Mouse (Mus musculus) heart, embryonic 14.5 days (tissue): ENCODE results near the gene Hist3h2ba. TPM values are rescaled to one million over a fixed set of nuclear protein-coding genes. Genes with fewer than 3 reads are reported as not detected.

Experiments used
- ATAC-seq: fragments of 200-750 bp; cut with Nextera tagmentation; 2 replicates; pipeline ENCODE4 v1.8.0; 2017; ENCODE audit warnings: low read depth, moderate TSS enrichment; ENCODE audit not compliant: insufficient number of reproducible peaks, insufficient read depth, low FRiP score
- H3K27ac ChIP-seq, 2 experiments: fragments of 200-500 bp in 1 of 2; fragments of 300-500 bp in 1 of 2; sonication (generic) in 1 of 2; replicated peaks in 1 of 2; 2 replicates each; pipeline ENCODE4 v1.5.1; 2012 to 2014; ENCODE audit warnings: low read depth in 2 of 2, low read length in 2 of 2, control low read depth in 1 of 2, mild to moderate bottlenecking in 1 of 2, mixed read lengths in 1 of 2; ENCODE audit not compliant: control insufficient read depth in 1 of 2, insufficient read depth in 1 of 2
- H3K27me3 ChIP-seq: fragments of 300-500 bp; sonication (generic); 2 replicates; pipeline ENCODE4 v1.6.1; 2014; ENCODE audit warnings: mild to moderate bottlenecking, low read length, control low read depth; ENCODE audit not compliant: control insufficient read depth, insufficient read depth
- H3K36me3 ChIP-seq: fragments of 300-500 bp; sonication (generic); 2 replicates; pipeline ENCODE4 v1.6.1; 2014; ENCODE audit warnings: mild to moderate bottlenecking, control low read depth, low read length, mixed read lengths; ENCODE audit not compliant: control insufficient read depth, insufficient read depth
- H3K4me1 ChIP-seq, 2 experiments: fragments of 200-500 bp in 1 of 2; fragments of 300-500 bp in 1 of 2; sonication (generic) in 1 of 2; 2 replicates each; pipeline ENCODE4 v1.6.1; 2012 to 2014; ENCODE audit warnings: low read length in 2 of 2, control low read depth in 1 of 2, mixed read lengths in 1 of 2; ENCODE audit not compliant: control insufficient read depth in 2 of 2, insufficient read depth in 2 of 2
- H3K4me2 ChIP-seq: fragments of 300-500 bp; sonication (generic); 2 replicates; pipeline ENCODE4 v1.6.1; 2014; ENCODE audit warnings: mild to moderate bottlenecking, low read length
- H3K4me3 ChIP-seq, 2 experiments: fragments of 200-500 bp in 1 of 2; fragments of 300-500 bp in 1 of 2; sonication (generic) in 1 of 2; 2 replicates each; pipeline ENCODE4 v1.5.1; 2012 to 2014; ENCODE audit warnings: low read length in 2 of 2, mild to moderate bottlenecking in 2 of 2, control low read depth in 1 of 2, low read depth in 1 of 2, moderate library complexity in 1 of 2; ENCODE audit not compliant: control insufficient read depth in 1 of 2, insufficient read depth in 1 of 2
- H3K9ac ChIP-seq: fragments of 300-500 bp; sonication (generic); 2 replicates; pipeline ENCODE4 v1.6.1; 2014; ENCODE audit warnings: mild to moderate bottlenecking, low read length
- H3K9me3 ChIP-seq: fragments of 300-500 bp; sonication (generic); 2 replicates; pipeline ENCODE4 v1.6.1; 2016; ENCODE audit warnings: low read length, control low read depth; ENCODE audit not compliant: control insufficient read depth
- WGBS: fragments of 180-500 bp; shearing (Covaris S2); extraction: QIAGEN DNeasy Blood & Tissue Kit; methylation state at CpG from one replicate; pipeline ENCODE4 v1.1.7; 2014; 5-methylcytosine and 5-hydroxymethylcytosine counted together
- microRNA-seq: library from miRNA; unstranded; fragments of <30 nt; microRNA quantifications from one replicate; pipeline ENCODE4, GENCODE M21; 2016
- polyA plus RNA-seq: library from polyadenylated mRNA; unstranded; fragments of >200 nt; fragmentation: Nextera tagmentation; extraction: Ambion mirVana; gene quantifications from 2 replicates; pipeline ENCODE4 v1.2.1, GENCODE M21; 2014

The Hist3h2ba gene
- polyA plus RNA-seq, 1 experiment from 2014 or later: 16.0 TPM

- Histone ChIP-seq H3K4me3 (no peak overlapping the region), H3K4me1 (peaks cover 53 to 92% of the 10 kb centered on the region in 2 experiments), H3K4me2 (no peak overlapping the region), H3K36me3 (peaks cover 59% of the 10 kb centered on the region), H3K9me3 (no peaks in the 10 kb centered on the region), H3K27me3 (no peaks in the 10 kb centered on the region), H3K9ac (peak overlapping the region; percentile 45), H3K27ac (peak overlapping the region in 1 of 2 experiments; percentile 97; a peak in 1 of 4 replicates)
- WGBS: 50% methylated on average over 6 of the region's 6 CpGs
- no peak for ATAC-seq
Observed at GRCm38 (mm10) chr11:58993091-58993670, 44.5 kb downstream of the Hist3h2ba start.

GRCm38 (mm10) chr11:58994337-58994826, 45.7 kb downstream of the Hist3h2ba start:
- WGBS: 5% methylated on average over 35 of the region's 35 CpGs
- Histone ChIP-seq H3K4me1 (peaks cover 59 to 93% of the 10 kb centered on the region in 2 experiments), H3K36me3 (peaks cover 47% of the 10 kb centered on the region)

GRCm38 (mm10) chr11:58995061-58995806, 46.5 kb downstream of the Hist3h2ba start:
- H3K4me3 ChIP-seq: no peak overlapping the region
- no peak for ATAC-seq
- H3K9ac ChIP-seq: no peak overlapping the region
- H3K27ac ChIP-seq: no peak overlapping the region
- no peak overlapping the region for H3K4me2 ChIP-seq
- H3K4me1 ChIP-seq: peaks cover 59 to 93% of the 10 kb centered on the region in 2 experiments
- H3K27me3 ChIP-seq: no peaks in the 10 kb centered on the region
- no peaks in the 10 kb centered on the region for H3K9me3 ChIP-seq
- 83% methylated on average over 9 of the region's 9 CpGs for WGBS
- H3K36me3 ChIP-seq: peaks cover 39% of the 10 kb centered on the region

More at GRCm38 (mm10) chr11:58994337-58994826, 45.7 kb downstream of the Hist3h2ba start:
- Histone ChIP-seq H3K27me3 (no peaks in the 10 kb centered on the region), H3K9ac (peak overlapping the region; percentile 45; the same call in 1 of the 2 replicates), H3K4me3 (peak overlapping the region in 1 of 2 experiments; percentile 29; a peak in 2 of 4 replicates), H3K9me3 (no peaks in the 10 kb centered on the region), H3K4me2 (peak overlapping the region; percentile 62), H3K27ac (peak overlapping the region in 1 of 2 experiments; percentile 97; a peak in 2 of 4 replicates)
- 0 out of 2 replicates have a peak, but pooled peaks have one; percentile 14 for ATAC-seq

- Histone ChIP-seq H3K4me2 (no peak overlapping the region), H3K36me3 (peaks cover 39% of the 10 kb centered on the region), H3K27ac (no peak overlapping the region), H3K4me3 (no peak overlapping the region), H3K9me3 (no peaks in the 10 kb centered on the region), H3K4me1 (peaks cover 60 to 96% of the 10 kb centered on the region in 2 experiments), H3K9ac (peak overlapping the region; percentile 49; the same call in 1 of the 2 replicates), H3K27me3 (no peaks in the 10 kb centered on the region)
- ATAC-seq: no peak
- 49% methylated on average over 12 of the region's 12 CpGs for WGBS
Observed at GRCm38 (mm10) chr11:58995807-58996370, 47.2 kb downstream of the Hist3h2ba start.

- Histone ChIP-seq H3K9me3 (no peaks in the 10 kb centered on the region), H3K4me1 (peaks cover 68 to 95% of the 10 kb centered on the region in 2 experiments), H3K27me3 (no peaks in the 10 kb centered on the region), H3K4me3 (no peak overlapping the region), H3K4me2 (peak overlapping the region; percentile 73), H3K36me3 (peaks cover 34% of the 10 kb centered on the region), H3K9ac (peak overlapping the region; percentile 82; the same call in 1 of the 2 replicates), H3K27ac (peak overlapping the region in 1 of 2 experiments; percentile 94; a peak in 1 of 4 replicates)
- WGBS: 44% methylated on average over 5 of the region's 5 CpGs
- no peak for ATAC-seq
Observed at GRCm38 (mm10) chr11:58997541-58997940, 48.8 kb downstream of the Hist3h2ba start.

Small RNAs within 50 kb of the gene (microRNA-seq; reads per million reads assigned to microRNA genes)
- gene Gm44313: not detected

Other genes with a start within 250 kb of the Hist3h2ba start
- gene Olfr319, start 249.8 kb upstream of the Hist3h2ba start, polyA plus RNA-seq: not detected in 2 replicates
- gene Olfr318, start 224.9 kb upstream of the Hist3h2ba start, polyA plus RNA-seq: not detected in 2 replicates
- gene Olfr317, start 209.7 kb upstream of the Hist3h2ba start, polyA plus RNA-seq: not detected in 2 replicates
- gene Olfr316, start 196.2 kb upstream of the Hist3h2ba start, polyA plus RNA-seq: not detected in 2 replicates
- gene Olfr315, start 175.7 kb upstream of the Hist3h2ba start, polyA plus RNA-seq: not detected in 2 replicates
- gene Olfr314, start 166.0 kb upstream of the Hist3h2ba start, polyA plus RNA-seq: 0.07 TPM in 1 of 2 replicates, not detected in the other
- 0.39 and 0.53 TPM in 2 replicates for gene Fam183b, start 147.0 kb upstream of the Hist3h2ba start, polyA plus RNA-seq
- 0.08 and 0.19 TPM in 2 replicates for gene Olfr313, start 133.9 kb upstream of the Hist3h2ba start, polyA plus RNA-seq
- gene Olfr312, start 119.7 kb upstream of the Hist3h2ba start, polyA plus RNA-seq: 0.20 and 0.27 TPM in 2 replicates
- gene Olfr311, start 109.7 kb upstream of the Hist3h2ba start, polyA plus RNA-seq: 0.27 and 0.45 TPM in 2 replicates
- gene Gm12258, start 101.8 kb upstream of the Hist3h2ba start, polyA plus RNA-seq: 4.6 and 5.5 TPM in 2 replicates
- gene 2810021J22Rik, start 81.7 kb upstream of the Hist3h2ba start, polyA plus RNA-seq: 4.0 and 4.8 TPM in 2 replicates
- 5.3 and 6.0 TPM in 2 replicates for gene Zfp39, start 44.7 kb upstream of the Hist3h2ba start, polyA plus RNA-seq
- 0.07 TPM in 1 of 2 replicates, not detected in the other for gene Btnl10, start 31.0 kb upstream of the Hist3h2ba start, polyA plus RNA-seq
- gene Rnf187, start 10.0 kb upstream of the Hist3h2ba start, polyA plus RNA-seq: 208 and 213 TPM in 2 replicates
- gene Hist3h2a, start 5.8 kb downstream of the Hist3h2ba start, polyA plus RNA-seq: 34.0 and 40.8 TPM in 2 replicates
- gene Trim17, start 5.8 kb downstream of the Hist3h2ba start, polyA plus RNA-seq: 0.11 and 0.47 TPM in 2 replicates
- 33.4 and 36.1 TPM in 2 replicates for gene Trim11, start 29.2 kb downstream of the Hist3h2ba start, polyA plus RNA-seq
- 69.1 and 69.4 TPM in 2 replicates for gene Obscn, start 187.5 kb downstream of the Hist3h2ba start, polyA plus RNA-seq
- 4.6 and 4.9 TPM in 2 replicates for gene Iba57, start 214.8 kb downstream of the Hist3h2ba start, polyA plus RNA-seq
- 0.23 and 0.39 TPM in 2 replicates for gene Gjc2, start 234.3 kb downstream of the Hist3h2ba start, polyA plus RNA-seq
- 133 and 136 TPM in 2 replicates for gene Guk1, start 243.3 kb downstream of the Hist3h2ba start, polyA plus RNA-seq